Mouse (Mus musculus): Measurements from ENCODE around the gene Sult4a1. TPM values are rescaled to one million over a fixed set of nuclear protein-coding genes. Genes with fewer than 3 reads are reported as not detected.

Sult4a1 gene
- polyA plus RNA-seq, 1 experiment from 2014 or later: 46.7 TPM

GRCm38 (mm10) chr15:84065140-84065539, 40.4 kb downstream of the Sult4a1 start, which contains the start of gene Efcab6:
Gene Efcab6, minus strand, starts transcription at chr15:84065379.
- 0 out of 2 replicates have a peak, but pooled peaks have one; percentile 41 for ATAC-seq (ENCODE audit: low FRiP score, low read depth)
- 4% methylated on average over 29 of the region's 29 CpGs for WGBS
- Histone ChIP-seq H3K27ac (no peak within 1 kb of the TSS), H3K4me3 (peak within 1 kb of the TSS; percentile 24), H3K36me3 (no peaks in the 10 kb centered on the region), H3K4me2 (replicated peaks) (peak within 1 kb of the TSS; percentile 67), H3K27me3 (replicated peaks) (peaks cover 26% of the 10 kb centered on the region), H3K4me1 (peaks cover 13% of the 10 kb centered on the region), H3K9me3 (no peaks in the 10 kb centered on the region; the same call in 1 of the 2 replicates), H3K9ac (no peak within 1 kb of the TSS)

GRCm38 (mm10) chr15:84058841-84059240, 46.7 kb downstream of the Sult4a1 start:
- Histone ChIP-seq H3K4me1 (no peaks in the 10 kb centered on the region), H3K4me3 (no peak overlapping the region), H3K36me3 (no peaks in the 10 kb centered on the region), H3K9ac (no peak overlapping the region), H3K27ac (no peak overlapping the region), H3K4me2 (replicated peaks) (no peak overlapping the region), H3K9me3 (no peaks in the 10 kb centered on the region), H3K27me3 (replicated peaks) (0 out of 2 replicates have a peak, but pooled peaks cover 4% of the 10 kb centered on the region)
- WGBS: 83% methylated on average over 6 of the region's 6 CpGs
- ATAC-seq (ENCODE audit: low FRiP score, low read depth): no peak

- H3K27me3 ChIP-seq (replicated peaks): 0 out of 2 replicates have a peak, but pooled peaks cover 4% of the 10 kb centered on the region
- no peak overlapping the region for H3K27ac ChIP-seq
- no peaks in the 10 kb centered on the region for H3K9me3 ChIP-seq
- WGBS: 71% methylated on average over 5 of the region's 5 CpGs
- no peaks in the 10 kb centered on the region for H3K36me3 ChIP-seq
- H3K4me3 ChIP-seq: no peak overlapping the region
- ATAC-seq (ENCODE audit: low FRiP score, low read depth): no peak
- no peak overlapping the region for H3K4me2 ChIP-seq (replicated peaks)
- no peaks in the 10 kb centered on the region for H3K4me1 ChIP-seq
- H3K9ac ChIP-seq: no peak overlapping the region
Measured at GRCm38 (mm10) chr15:84056083-84056482, 49.5 kb downstream of the Sult4a1 start.

GRCm38 (mm10) chr15:84053859-84054258, 51.7 kb downstream of the Sult4a1 start:
- H3K4me3 ChIP-seq: no peak overlapping the region
- peak; percentile 37; the same call in 1 of the 2 replicates for ATAC-seq (ENCODE audit: low FRiP score, low read depth)
- H3K27ac ChIP-seq: no peak overlapping the region
- no peaks in the 10 kb centered on the region for H3K9me3 ChIP-seq
- H3K27me3 ChIP-seq (replicated peaks): 0 out of 2 replicates have a peak, but pooled peaks cover 4% of the 10 kb centered on the region
- no peaks in the 10 kb centered on the region for H3K36me3 ChIP-seq
- H3K4me2 ChIP-seq (replicated peaks): no peak overlapping the region
- no peak overlapping the region for H3K9ac ChIP-seq
- 42% methylated on average over 9 of the region's 9 CpGs for WGBS
- no peaks in the 10 kb centered on the region for H3K4me1 ChIP-seq

- Histone ChIP-seq H3K27me3 (replicated peaks) (0 out of 2 replicates have a peak, but pooled peaks cover 4% of the 10 kb centered on the region), H3K36me3 (no peaks in the 10 kb centered on the region), H3K27ac (no peak overlapping the region), H3K9ac (no peak overlapping the region), H3K4me3 (no peak overlapping the region), H3K4me1 (no peaks in the 10 kb centered on the region), H3K9me3 (no peaks in the 10 kb centered on the region), H3K4me2 (replicated peaks) (no peak overlapping the region)
- WGBS: 96% methylated on average over 4 of the region's 4 CpGs
- ATAC-seq (ENCODE audit: low FRiP score, low read depth): no peak
Measured at GRCm38 (mm10) chr15:84053240-84053639, 52.3 kb downstream of the Sult4a1 start.

- Histone ChIP-seq H3K27me3 (replicated peaks) (0 out of 2 replicates have a peak, but pooled peaks cover 4% of the 10 kb centered on the region), H3K4me1 (no peaks in the 10 kb centered on the region), H3K9ac (no peak overlapping the region), H3K4me3 (no peak overlapping the region), H3K27ac (no peak overlapping the region), H3K4me2 (replicated peaks) (no peak overlapping the region), H3K36me3 (no peaks in the 10 kb centered on the region), H3K9me3 (no peaks in the 10 kb centered on the region)
- 83% methylated on average over 9 of the region's 9 CpGs for WGBS
- ATAC-seq (ENCODE audit: low FRiP score, low read depth): no peak
Measured at GRCm38 (mm10) chr15:84052390-84052789, 53.2 kb downstream of the Sult4a1 start.

- Histone ChIP-seq H3K27me3 (replicated peaks) (0 out of 2 replicates have a peak, but pooled peaks cover 4% of the 10 kb centered on the region), H3K4me3 (no peak overlapping the region), H3K4me2 (replicated peaks) (no peak overlapping the region), H3K36me3 (no peaks in the 10 kb centered on the region), H3K27ac (no peak overlapping the region), H3K9me3 (0 out of 2 replicates have a peak, but pooled peaks cover 5% of the 10 kb centered on the region), H3K4me1 (no peaks in the 10 kb centered on the region), H3K9ac (no peak overlapping the region)
- ATAC-seq (ENCODE audit: low FRiP score, low read depth): no peak
- 43% methylated on average over 7 of the region's 7 CpGs for WGBS
Measured at GRCm38 (mm10) chr15:84049570-84049969, 56.0 kb downstream of the Sult4a1 start.

GRCm38 (mm10) chr15:84045562-84045961, 60.0 kb downstream of the Sult4a1 start:
- ATAC-seq (ENCODE audit: low FRiP score, low read depth): no peak
- 93% methylated on average over 6 of the region's 6 CpGs for WGBS

GRCm38 (mm10) chr15:84037067-84037466, 68.5 kb downstream of the Sult4a1 start:
- Histone ChIP-seq H3K9ac (no peak overlapping the region), H3K36me3 (no peaks in the 10 kb centered on the region), H3K27ac (no peak overlapping the region), H3K4me3 (no peak overlapping the region), H3K4me1 (no peaks in the 10 kb centered on the region), H3K9me3 (no peaks in the 10 kb centered on the region), H3K4me2 (replicated peaks) (no peak overlapping the region), H3K27me3 (replicated peaks) (no peaks in the 10 kb centered on the region)
- no peak for ATAC-seq (ENCODE audit: low FRiP score, low read depth)
- 90% methylated on average over 5 of the region's 5 CpGs for WGBS

More at GRCm38 (mm10) chr15:84045562-84045961, 60.0 kb downstream of the Sult4a1 start:
- Histone ChIP-seq H3K36me3 (no peaks in the 10 kb centered on the region), H3K4me1 (no peaks in the 10 kb centered on the region), H3K27me3 (replicated peaks) (no peaks in the 10 kb centered on the region), H3K4me3 (no peak overlapping the region), H3K27ac (no peak overlapping the region), H3K9me3 (0 out of 2 replicates have a peak, but pooled peaks cover 10% of the 10 kb centered on the region), H3K4me2 (replicated peaks) (no peak overlapping the region), H3K9ac (no peak overlapping the region)

Other genes starting within 250 kb of the Sult4a1 start
- gene Efcab6, start 40.4 kb downstream of the Sult4a1 start, polyA plus RNA-seq (2016; fragmentation: Nextera tagmentation; extraction: Ambion mirVana): 0.41 and 0.46 TPM in 2 replicates
- gene Pnpla5, start 17.4 kb upstream of the Sult4a1 start, polyA plus RNA-seq (2016; fragmentation: Nextera tagmentation; extraction: Ambion mirVana): not detected in 2 replicates
- 2.6 and 3.4 TPM in 2 replicates for gene Pnpla3, start 62.1 kb upstream of the Sult4a1 start, polyA plus RNA-seq (2016; fragmentation: Nextera tagmentation; extraction: Ambion mirVana)
- 90.5 and 91.7 TPM in 2 replicates for gene Samm50, start 86.5 kb upstream of the Sult4a1 start, polyA plus RNA-seq (2016; fragmentation: Nextera tagmentation; extraction: Ambion mirVana)
- gene Parvb, start 126.3 kb upstream of the Sult4a1 start, polyA plus RNA-seq (2016; fragmentation: Nextera tagmentation; extraction: Ambion mirVana): 6.4 and 7.1 TPM in 2 replicates
- 1.4 and 1.7 TPM in 2 replicates for gene Parvg, start 218.3 kb upstream of the Sult4a1 start, polyA plus RNA-seq (2016; fragmentation: Nextera tagmentation; extraction: Ambion mirVana)

Measured in neural tube, embryonic 12.5 days (tissue).